Mouse (Mus musculus) liver, adult 2 months (tissue): ENCODE measurements around the gene Coq5.
A peak's percentile ranks its signal among the peaks of the same experiment; 100 is the strongest.

ENCODE experiments used
- CTCF ChIP-seq: fragments of 200-500 bp; IDR thresholded peaks from 2 replicates; pipeline ENCODE4 v1.5.1; 2011; ENCODE audit warnings: low read depth, low read length, control low read depth
- POLR2A ChIP-seq: fragments of 200-500 bp; IDR thresholded peaks from 2 replicates; pipeline ENCODE4 v1.6.1; 2011; ENCODE audit warnings: low read length, control low read depth; ENCODE audit not compliant: insufficient read depth; ENCODE audit errors: extremely low read depth

- TF ChIP-seq CTCF, result no peak
- peak; percentile 87 for TF ChIP-seq POLR2A
Measured at GRCm38 (mm10) chr5:115300792-115301614, 21.5 kb downstream of the Coq5 start, which contains the start of gene Dynll1.
